Mouse (Mus musculus): ENCODE results near the gene Pde1b. TPM values are rescaled to one million over a fixed set of nuclear protein-coding genes. Genes with fewer than 3 reads are reported as not detected.

The Pde1b gene
- polyA plus RNA-seq, 1 experiment from 2014 or later = 2.3 TPM

DNA sequence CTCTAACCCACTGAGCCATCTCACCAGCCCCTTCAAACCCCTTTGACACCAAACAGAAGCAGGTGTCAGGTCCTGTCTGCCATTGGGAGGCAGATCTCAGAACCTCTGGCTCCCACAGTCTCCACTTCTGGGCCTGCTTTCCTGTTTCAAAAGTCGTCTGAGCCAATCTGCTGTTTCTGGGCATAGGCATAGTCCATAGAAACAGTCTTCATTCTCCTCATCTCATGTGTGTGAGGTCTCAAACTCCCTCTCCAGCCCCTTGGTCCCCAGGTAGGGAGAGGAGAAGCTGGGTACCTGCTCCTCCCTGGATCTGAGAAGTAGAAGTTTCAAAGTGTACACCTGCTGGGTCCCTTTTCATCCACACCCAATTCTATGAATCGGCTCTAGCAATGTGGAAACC, 33.6 kb downstream of the Pde1b start:
- Histone ChIP-seq H3K4me2 (peak overlapping the region; percentile 93), H3K9ac (no peak overlapping the region), H3K4me3 (no peak overlapping the region), H3K36me3 (no peaks in the 10 kb centered on the region), H3K4me1 (peaks cover 7% of the 10 kb centered on the region), H3K27me3 (peaks cover 64% of the 10 kb centered on the region), H3K27ac (no peak overlapping the region), H3K9me3 (no peaks in the 10 kb centered on the region)
- ATAC-seq (ENCODE audit: borderline replicate concordance, extremely low read depth, low FRiP score, low TSS enrichment) = no peak
- 45% methylated on average over 2 of the region's 2 CpGs for WGBS

DNA sequence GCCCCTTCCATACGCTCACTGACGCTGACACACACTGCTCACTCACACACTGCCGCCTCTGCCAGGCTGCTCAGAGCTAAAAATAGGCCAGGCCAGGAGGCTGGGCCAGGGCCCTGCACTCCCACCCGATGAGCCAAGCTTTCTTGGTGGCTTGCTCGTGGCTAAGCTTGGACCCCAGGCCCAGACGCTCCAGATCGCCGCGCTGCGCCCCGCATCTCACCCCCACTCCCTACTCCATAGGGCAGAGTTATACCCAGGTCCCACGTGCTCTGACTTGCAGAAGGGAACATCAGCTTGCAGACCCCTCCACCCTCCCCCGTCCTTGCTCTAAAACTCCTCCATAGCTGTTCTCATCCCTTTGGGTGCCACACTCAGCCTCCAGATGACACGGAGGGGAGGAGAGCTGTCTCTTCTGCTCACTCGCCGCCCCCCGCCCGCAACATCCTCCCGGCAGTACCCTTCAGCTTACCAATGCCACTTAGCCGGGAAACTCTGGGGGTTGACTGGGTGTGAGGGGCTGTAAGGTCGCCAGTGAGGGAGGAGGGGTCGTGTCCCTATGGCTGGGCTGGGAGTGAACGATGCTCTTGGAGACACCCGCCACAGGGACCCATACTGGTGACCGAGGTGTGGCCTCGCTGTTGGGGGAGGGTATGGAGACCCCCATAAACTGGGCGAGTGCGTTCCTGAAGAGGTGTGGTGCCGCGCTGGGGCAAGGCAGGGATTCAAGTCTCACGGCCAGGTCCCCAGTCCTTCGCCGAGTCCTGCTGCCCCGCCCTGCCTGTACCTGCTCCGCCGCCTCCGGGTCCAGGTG, 34.4 kb downstream of the Pde1b start:
- ATAC-seq (ENCODE audit: borderline replicate concordance, extremely low read depth, low FRiP score, low TSS enrichment) = peak; percentile 58
- peaks cover 64% of the 10 kb centered on the region for H3K27me3 ChIP-seq
- no peaks in the 10 kb centered on the region for H3K36me3 ChIP-seq
- peak overlapping the region; percentile 59 for H3K4me3 ChIP-seq
- no peaks in the 10 kb centered on the region for H3K9me3 ChIP-seq
- peak overlapping the region; percentile 56 for H3K9ac ChIP-seq
- H3K4me1 ChIP-seq = peaks cover 7% of the 10 kb centered on the region
- H3K4me2 ChIP-seq = peak overlapping the region; percentile 93
- H3K27ac ChIP-seq = no peak overlapping the region
- WGBS = 1% methylated on average over 37 of the region's 37 CpGs

DNA sequence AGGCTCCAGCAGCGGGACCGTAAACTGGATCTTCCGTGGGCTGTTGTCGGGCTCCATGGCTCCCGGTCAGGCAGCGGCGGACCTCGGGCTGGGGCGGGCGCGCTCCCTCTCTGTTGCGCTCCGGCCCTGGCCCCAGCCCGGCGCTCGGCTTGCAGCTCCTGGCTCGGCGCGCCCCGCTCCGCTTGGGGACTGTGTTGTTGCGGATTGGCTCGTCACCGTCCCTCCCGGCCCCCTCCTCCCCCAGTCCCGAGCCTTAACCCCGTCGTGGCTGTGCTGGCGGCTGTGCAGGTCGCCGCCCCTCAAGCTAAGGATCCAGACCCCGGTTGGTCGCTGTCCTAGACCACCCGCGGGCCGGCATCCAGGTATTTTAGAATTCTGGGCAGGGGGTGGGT, 35.0 kb downstream of the Pde1b start, which contains the start of gene Ppp1r1a:
Ppp1r1a (minus strand) TSS at position 182 of the 392 bp plus-strand sequence.
- peak within 1 kb of the TSS; percentile 93 for H3K4me2 ChIP-seq
- no peak within 1 kb of the TSS for H3K27ac ChIP-seq
- ATAC-seq (ENCODE audit: borderline replicate concordance, extremely low read depth, low FRiP score, low TSS enrichment) = peak; percentile 84; the same call in 1 of the 2 replicates
- H3K4me3 ChIP-seq = peak within 1 kb of the TSS; percentile 59
- H3K9ac ChIP-seq = peak within 1 kb of the TSS; percentile 56
- no peaks in the 10 kb centered on the region for H3K9me3 ChIP-seq
- WGBS = under 1% methylated on average over 36 of the region's 36 CpGs
- peaks cover 64% of the 10 kb centered on the region for H3K27me3 ChIP-seq
- H3K36me3 ChIP-seq = no peaks in the 10 kb centered on the region
- peaks cover 7% of the 10 kb centered on the region for H3K4me1 ChIP-seq

DNA sequence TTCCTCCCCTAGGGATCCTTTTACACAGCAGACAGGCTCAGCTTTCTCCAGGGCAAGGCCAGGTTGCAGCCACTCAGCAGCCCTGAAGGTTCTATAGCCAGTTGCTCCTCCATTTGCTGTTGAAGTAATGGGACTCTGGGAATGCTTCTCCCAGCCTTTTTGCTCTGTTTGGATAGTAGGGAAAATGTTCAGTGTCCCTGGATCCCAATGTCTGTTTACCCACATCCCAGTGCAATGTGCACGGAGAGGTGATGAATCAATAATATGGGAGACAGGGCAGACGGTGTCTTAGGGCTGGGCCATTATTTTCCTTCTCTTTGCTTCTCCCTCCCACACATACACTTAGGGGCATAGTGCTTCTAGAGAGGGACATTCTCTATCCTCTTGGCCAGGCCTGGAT, 36.4 kb downstream of the Pde1b start:
- WGBS = 43% methylated on average over 2 of the region's 2 CpGs
- no peak for ATAC-seq (ENCODE audit: borderline replicate concordance, extremely low read depth, low FRiP score, low TSS enrichment)

DNA sequence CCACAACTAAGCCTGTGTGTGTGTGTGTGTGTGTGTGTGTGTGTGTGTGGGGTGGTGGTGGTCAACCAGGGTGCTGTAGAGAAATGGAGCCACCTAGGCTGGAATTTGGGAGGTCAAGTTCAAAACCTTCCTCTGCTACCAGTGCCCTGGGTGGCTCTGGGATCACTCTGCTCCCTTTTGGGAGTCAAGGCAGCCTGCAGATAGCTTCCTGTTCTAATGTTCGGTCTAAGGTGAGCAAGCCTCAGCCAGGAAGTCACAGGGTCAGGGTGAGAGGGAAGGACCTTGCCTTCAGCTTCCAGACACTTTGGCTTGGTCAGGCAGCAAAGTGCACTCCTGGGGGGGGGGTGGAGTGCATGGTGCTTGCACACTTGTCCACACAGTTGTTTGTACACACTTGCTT, 37.8 kb downstream of the Pde1b start:
- Histone ChIP-seq H3K27me3 (peaks cover 43% of the 10 kb centered on the region), H3K9me3 (no peaks in the 10 kb centered on the region), H3K27ac (no peak overlapping the region), H3K4me1 (peaks cover 7% of the 10 kb centered on the region), H3K4me2 (no peak overlapping the region), H3K36me3 (no peaks in the 10 kb centered on the region), H3K9ac (no peak overlapping the region), H3K4me3 (no peak overlapping the region)
- 53% methylated on average over 1 of the region's 1 CpGs for WGBS
- ATAC-seq (ENCODE audit: borderline replicate concordance, extremely low read depth, low FRiP score, low TSS enrichment) = no peak

More for the DNA sequence above, 36.4 kb downstream of the Pde1b start:
- Histone ChIP-seq H3K36me3 (no peaks in the 10 kb centered on the region), H3K27ac (no peak overlapping the region), H3K4me3 (no peak overlapping the region), H3K9me3 (no peaks in the 10 kb centered on the region), H3K4me1 (peaks cover 7% of the 10 kb centered on the region), H3K9ac (no peak overlapping the region), H3K27me3 (peaks cover 57% of the 10 kb centered on the region), H3K4me2 (no peak overlapping the region)

DNA sequence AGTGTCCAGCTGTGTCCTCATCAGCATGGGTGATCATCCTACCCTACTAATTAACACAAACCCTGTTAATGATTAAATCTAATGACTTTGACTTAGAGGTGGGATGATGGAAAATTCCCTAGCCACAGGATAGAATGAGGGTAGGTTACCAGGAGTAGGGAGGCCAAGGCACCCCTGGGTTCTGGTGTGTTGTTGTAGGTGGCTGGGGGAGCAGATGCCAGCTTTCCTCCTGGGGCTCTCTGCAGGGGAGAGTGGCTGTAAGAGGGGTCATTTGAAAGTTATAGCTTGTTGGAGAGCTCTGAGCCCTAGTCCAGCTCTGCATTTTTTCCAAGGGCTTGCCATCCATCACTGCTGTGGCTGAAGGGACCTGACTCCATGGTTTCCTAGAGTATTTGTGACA, 39.7 kb downstream of the Pde1b start:
- Histone ChIP-seq H3K4me1 (no peaks in the 10 kb centered on the region), H3K27me3 (peaks cover 26% of the 10 kb centered on the region), H3K9ac (no peak overlapping the region), H3K36me3 (no peaks in the 10 kb centered on the region), H3K27ac (no peak overlapping the region), H3K4me2 (no peak overlapping the region), H3K9me3 (no peaks in the 10 kb centered on the region), H3K4me3 (no peak overlapping the region)
- ATAC-seq (ENCODE audit: borderline replicate concordance, extremely low read depth, low FRiP score, low TSS enrichment) = no peak

DNA sequence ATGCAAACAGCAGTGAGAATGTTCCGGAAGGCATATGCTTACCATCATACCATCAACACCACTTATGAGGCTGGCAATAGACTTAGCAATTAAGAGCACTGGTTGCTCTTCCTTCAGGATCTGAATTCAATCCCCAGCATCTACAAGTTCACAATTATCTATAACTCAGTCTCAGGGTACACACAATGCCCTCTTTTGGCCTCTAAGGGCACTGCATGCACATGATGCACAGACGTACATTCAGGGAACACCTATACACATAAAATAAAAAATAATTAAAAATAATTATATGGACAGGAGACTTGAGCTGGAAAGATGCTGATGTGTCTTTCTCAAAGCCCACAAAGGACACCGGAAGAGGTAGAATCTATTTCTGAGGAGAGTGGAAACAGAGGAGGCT, 45.1 kb downstream of the Pde1b start:
- Histone ChIP-seq H3K9ac (no peak overlapping the region), H3K4me1 (no peaks in the 10 kb centered on the region), H3K4me2 (no peak overlapping the region), H3K27ac (no peak overlapping the region), H3K36me3 (no peaks in the 10 kb centered on the region), H3K27me3 (no peaks in the 10 kb centered on the region), H3K9me3 (no peaks in the 10 kb centered on the region), H3K4me3 (no peak overlapping the region)
- 82% methylated on average over 3 of the region's 3 CpGs for WGBS
- ATAC-seq (ENCODE audit: borderline replicate concordance, extremely low read depth, low FRiP score, low TSS enrichment) = no peak

DNA sequence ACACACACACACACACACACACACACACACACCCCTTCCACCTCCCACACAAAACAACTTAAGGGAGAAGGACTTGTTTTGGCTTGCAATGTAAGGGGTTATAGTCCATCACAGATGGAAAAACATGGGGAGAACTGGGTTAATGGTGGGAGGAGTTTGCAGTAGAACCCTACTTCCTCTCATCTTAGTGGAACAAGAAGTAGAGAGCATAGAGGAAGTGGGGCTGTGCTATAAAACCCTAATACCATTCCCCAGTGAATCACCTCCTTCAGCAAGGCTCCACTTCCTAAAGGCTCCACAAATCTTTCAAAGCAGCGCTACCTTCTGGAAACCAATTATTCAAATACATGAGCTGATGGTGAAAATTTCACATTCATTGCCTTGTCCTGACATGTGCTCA, 46.6 kb downstream of the Pde1b start:
- Histone ChIP-seq H3K27me3 (no peaks in the 10 kb centered on the region), H3K4me3 (no peak overlapping the region)
- 80% methylated on average over 1 of the region's 1 CpGs for WGBS

DNA sequence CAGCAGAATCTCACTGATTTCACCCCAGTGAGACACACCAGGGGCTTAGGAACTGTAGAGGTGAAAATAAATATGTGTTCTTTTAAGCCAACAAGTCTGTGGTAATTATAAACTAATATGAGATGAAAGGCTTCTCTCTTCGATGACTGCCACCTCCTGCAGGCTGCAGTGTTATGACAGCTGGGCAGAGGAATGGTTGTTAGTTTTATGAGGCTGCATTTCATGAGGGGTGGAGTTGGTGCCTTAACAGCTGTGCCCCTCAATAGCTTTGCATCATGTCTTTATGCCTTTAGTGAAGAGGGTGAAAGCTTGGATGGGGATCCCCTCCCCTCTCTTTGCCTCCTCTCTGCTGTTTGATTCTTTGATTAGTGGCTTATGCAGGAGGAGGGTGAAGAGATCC, 48.2 kb downstream of the Pde1b start:
- H3K27ac ChIP-seq = no peak overlapping the region
- no peak overlapping the region for H3K4me3 ChIP-seq
- no peaks in the 10 kb centered on the region for H3K4me1 ChIP-seq
- H3K27me3 ChIP-seq = no peaks in the 10 kb centered on the region
- no peak for ATAC-seq (ENCODE audit: borderline replicate concordance, extremely low read depth, low FRiP score, low TSS enrichment)
- no peak overlapping the region for H3K9ac ChIP-seq
- no peaks in the 10 kb centered on the region for H3K36me3 ChIP-seq
- no peak overlapping the region for H3K4me2 ChIP-seq
- 12% methylated on average over 1 of the region's 1 CpGs for WGBS
- no peaks in the 10 kb centered on the region for H3K9me3 ChIP-seq

More for the DNA sequence above, 46.6 kb downstream of the Pde1b start:
- H3K27ac ChIP-seq = no peak overlapping the region
- no peaks in the 10 kb centered on the region for H3K9me3 ChIP-seq
- H3K9ac ChIP-seq = no peak overlapping the region
- no peak for ATAC-seq (ENCODE audit: borderline replicate concordance, extremely low read depth, low FRiP score, low TSS enrichment)
- H3K36me3 ChIP-seq = no peaks in the 10 kb centered on the region
- no peaks in the 10 kb centered on the region for H3K4me1 ChIP-seq
- no peak overlapping the region for H3K4me2 ChIP-seq

DNA sequence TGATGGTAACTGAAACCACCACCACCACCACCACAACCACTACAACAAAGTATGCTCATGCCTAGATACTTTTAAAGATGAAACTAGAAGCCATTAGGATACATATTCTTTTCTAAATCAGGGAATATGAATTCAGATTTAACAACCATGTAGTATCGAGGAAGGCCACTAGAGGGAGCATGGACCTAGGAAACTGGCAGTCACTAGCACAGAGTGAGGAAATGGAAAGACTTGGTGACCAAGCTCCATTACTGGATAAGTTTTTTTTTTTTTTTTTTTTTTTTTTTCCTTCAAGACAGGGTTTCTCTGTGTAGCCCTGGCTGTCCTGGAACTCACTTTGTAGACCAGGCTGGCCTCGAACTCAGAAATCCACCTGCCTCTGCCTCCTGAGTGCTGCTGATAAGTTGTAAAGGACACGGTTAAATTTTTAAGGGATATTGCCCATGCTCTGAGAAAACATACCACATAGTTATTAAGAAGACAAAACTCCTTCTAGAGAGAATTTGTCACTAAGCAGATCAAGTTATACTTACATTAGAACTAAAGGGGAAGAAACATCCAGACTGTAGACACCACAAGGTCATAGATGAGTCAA, 49.4 kb downstream of the Pde1b start:
- ATAC-seq (ENCODE audit: borderline replicate concordance, extremely low read depth, low FRiP score, low TSS enrichment) = peak; percentile 27; the same call in 1 of the 2 replicates
- Histone ChIP-seq H3K4me3 (no peak overlapping the region), H3K9ac (no peak overlapping the region), H3K4me1 (no peaks in the 10 kb centered on the region), H3K4me2 (no peak overlapping the region), H3K9me3 (no peaks in the 10 kb centered on the region), H3K27me3 (no peaks in the 10 kb centered on the region), H3K36me3 (no peaks in the 10 kb centered on the region), H3K27ac (no peak overlapping the region)
- whole genome bisulfite sequencing = 42% methylated on average over 3 of the region's 3 CpGs

DNA sequence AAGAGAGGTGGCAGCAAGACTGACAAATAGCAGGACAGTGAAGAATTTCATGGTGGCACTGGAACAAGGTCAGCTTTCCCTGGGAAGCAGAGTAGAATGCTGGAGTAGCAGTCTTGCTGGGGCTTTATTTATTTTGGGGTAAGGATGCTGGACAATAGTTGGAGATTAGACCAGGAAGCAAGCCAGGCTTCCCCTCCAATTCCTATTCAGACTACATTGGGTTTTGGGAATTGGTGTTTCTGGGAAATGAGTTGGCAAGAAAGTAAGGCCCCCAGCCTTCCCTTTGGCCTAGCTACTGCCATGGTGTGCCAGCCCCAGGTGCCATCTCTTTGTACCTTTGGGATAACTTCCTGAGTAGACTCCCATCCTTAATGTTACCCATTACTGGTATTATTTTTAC, 62.1 kb downstream of the Pde1b start, which contains the start of gene Glycam1:
Glycam1 (minus strand) TSS at position 101 of the 400 bp plus-strand sequence.
- H3K27me3 ChIP-seq = no peaks in the 10 kb centered on the region
- H3K4me2 ChIP-seq = no peak within 1 kb of the TSS
- no peaks in the 10 kb centered on the region for H3K9me3 ChIP-seq
- no peak within 1 kb of the TSS for H3K9ac ChIP-seq
- H3K4me1 ChIP-seq = no peaks in the 10 kb centered on the region
- H3K4me3 ChIP-seq = no peak within 1 kb of the TSS
- no peaks in the 10 kb centered on the region for H3K36me3 ChIP-seq
- no peak for ATAC-seq (ENCODE audit: borderline replicate concordance, extremely low read depth, low FRiP score, low TSS enrichment)
- no peak within 1 kb of the TSS for H3K27ac ChIP-seq

Measured in lung, embryonic 15.5 days (tissue).